Mouse (Mus musculus): ENCODE data around the gene Ccdc173. TPM values are rescaled to one million over a fixed set of nuclear protein-coding genes. Genes with fewer than 3 reads are reported as not detected.
"Not testable (repeated sequence)": the region's sequence is repeated elsewhere in the genome, so short reads cannot be mapped to it uniquely, and the experiment has no call there.

The Ccdc173 gene
- polyA plus RNA-seq, 1 experiment from 2014 or later = 3.0 TPM

- no peaks in the 10 kb centered on the region for H3K9me3 ChIP-seq
- no peak overlapping the region for H3K4me3 ChIP-seq
- H3K27me3 ChIP-seq (ENCODE audit: insufficient read depth, poor library complexity, severe bottlenecking) = no peaks in the 10 kb centered on the region
- peaks cover 23% of the 10 kb centered on the region for H3K4me1 ChIP-seq (replicated peaks)
- no peak for DNase-seq (ENCODE audit: low spot score)
- WGBS = 73% methylated on average over 1 of the region's 1 CpGs
- no peak overlapping the region for H3K27ac ChIP-seq
- peaks cover 8% of the 10 kb centered on the region; the same call in 1 of the 2 replicates for H3K36me3 ChIP-seq
These were observed 30.8 kb upstream of the Ccdc173 start for GRCm38 (mm10) chr2:69820201-69820600.

GRCm38 (mm10) chr2:69818350-69819085 lies 29.1 kb upstream of the Ccdc173 start:
- Histone ChIP-seq H3K4me1 (replicated peaks) (peaks cover 18% of the 10 kb centered on the region), H3K36me3 (no peaks in the 10 kb centered on the region), H3K27me3 (ENCODE audit: insufficient read depth, poor library complexity, severe bottlenecking) (no peaks in the 10 kb centered on the region), H3K9me3 (no peaks in the 10 kb centered on the region), H3K4me3 (no peak overlapping the region), H3K27ac (no peak overlapping the region)
- DNase-seq (ENCODE audit: low spot score) = no peak
- WGBS = 83% methylated on average over 9 of the region's 9 CpGs

- Histone ChIP-seq H3K9me3 (no peaks in the 10 kb centered on the region), H3K27me3 (ENCODE audit: insufficient read depth, poor library complexity, severe bottlenecking) (no peaks in the 10 kb centered on the region), H3K36me3 (no peaks in the 10 kb centered on the region), H3K4me1 (replicated peaks) (peaks cover 2% of the 10 kb centered on the region), H3K4me3 (no peak overlapping the region), H3K27ac (no peak overlapping the region)
- no peak for DNase-seq (ENCODE audit: low spot score)
- 89% methylated on average over 5 of the region's 5 CpGs for WGBS
These were observed 27.2 kb upstream of the Ccdc173 start for GRCm38 (mm10) chr2:69816575-69816974.

- not testable (repeated sequence) for H3K36me3 ChIP-seq; H3K9me3 ChIP-seq; DNase-seq (ENCODE audit: low spot score); H3K4me1 ChIP-seq (replicated peaks); H3K4me3 ChIP-seq; H3K27me3 ChIP-seq (ENCODE audit: insufficient read depth, poor library complexity, severe bottlenecking); H3K27ac ChIP-seq
- 66% methylated on average over 7 of the region's 7 CpGs for WGBS
These were observed 22.0 kb upstream of the Ccdc173 start for GRCm38 (mm10) chr2:69811349-69811748.

GRCm38 (mm10) chr2:69810169-69810568 lies 20.8 kb upstream of the Ccdc173 start:
- Histone ChIP-seq H3K4me1 (replicated peaks) (no peaks in the 10 kb centered on the region), H3K4me3 (no peak overlapping the region), H3K9me3 (no peaks in the 10 kb centered on the region), H3K27me3 (ENCODE audit: insufficient read depth, poor library complexity, severe bottlenecking) (no peaks in the 10 kb centered on the region), H3K36me3 (no peaks in the 10 kb centered on the region), H3K27ac (no peak overlapping the region)
- WGBS = 74% methylated on average over 15 of the region's 15 CpGs
- no peak for DNase-seq (ENCODE audit: low spot score)

- not testable (repeated sequence) for DNase-seq (ENCODE audit: low spot score); H3K27me3 ChIP-seq (ENCODE audit: insufficient read depth, poor library complexity, severe bottlenecking); H3K27ac ChIP-seq; H3K4me1 ChIP-seq (replicated peaks); H3K36me3 ChIP-seq; H3K9me3 ChIP-seq; H3K4me3 ChIP-seq
- WGBS = 89% methylated on average over 9 of the region's 9 CpGs
These were observed 15.3 kb upstream of the Ccdc173 start for GRCm38 (mm10) chr2:69804663-69805062.

GRCm38 (mm10) chr2:69803756-69804155 lies 14.4 kb upstream of the Ccdc173 start:
- Histone ChIP-seq H3K27ac (no peak overlapping the region), H3K4me3 (no peak overlapping the region), H3K4me1 (replicated peaks) (peaks cover 5% of the 10 kb centered on the region; the same call in 1 of the 2 replicates), H3K27me3 (ENCODE audit: insufficient read depth, poor library complexity, severe bottlenecking) (no peaks in the 10 kb centered on the region), H3K9me3 (0 out of 2 replicates have a peak, but pooled peaks cover 3% of the 10 kb centered on the region), H3K36me3 (no peaks in the 10 kb centered on the region)
- DNase-seq (ENCODE audit: low spot score) = no peak
- WGBS = 62% methylated on average over 8 of the region's 8 CpGs

- H3K9me3 ChIP-seq = 0 out of 2 replicates have a peak, but pooled peaks cover 3% of the 10 kb centered on the region
- peak; percentile 48 for DNase-seq (ENCODE audit: low spot score)
- H3K4me3 ChIP-seq = no peak overlapping the region
- no peak overlapping the region for H3K27ac ChIP-seq
- H3K4me1 ChIP-seq (replicated peaks) = peaks cover 5% of the 10 kb centered on the region; the same call in 1 of the 2 replicates
- 55% methylated on average over 5 of the region's 5 CpGs for WGBS
- no peaks in the 10 kb centered on the region for H3K27me3 ChIP-seq (ENCODE audit: insufficient read depth, poor library complexity, severe bottlenecking)
- H3K36me3 ChIP-seq = peaks cover 2% of the 10 kb centered on the region
These were observed 13.5 kb upstream of the Ccdc173 start for GRCm38 (mm10) chr2:69802911-69803312.

- H3K4me3 ChIP-seq = peak overlapping the region; percentile 83
- H3K9me3 ChIP-seq = no peaks in the 10 kb centered on the region
- H3K4me1 ChIP-seq (replicated peaks) = peaks cover 16% of the 10 kb centered on the region
- no peak overlapping the region for H3K27ac ChIP-seq
- H3K36me3 ChIP-seq = peaks cover 52% of the 10 kb centered on the region
- H3K27me3 ChIP-seq (ENCODE audit: insufficient read depth, poor library complexity, severe bottlenecking) = no peaks in the 10 kb centered on the region
- no peak for DNase-seq (ENCODE audit: low spot score)
- WGBS = 73% methylated on average over 4 of the region's 4 CpGs
These were observed 1.3 kb upstream of the Ccdc173 start for GRCm38 (mm10) chr2:69790722-69791121.

- H3K27me3 ChIP-seq (ENCODE audit: insufficient read depth, poor library complexity, severe bottlenecking) = no peaks in the 10 kb centered on the region
- peaks cover 16% of the 10 kb centered on the region for H3K4me1 ChIP-seq (replicated peaks)
- H3K27ac ChIP-seq = peak overlapping the region; percentile 93
- 2% methylated on average over 10 of the region's 10 CpGs for WGBS
- peaks cover 52% of the 10 kb centered on the region for H3K36me3 ChIP-seq
- no peaks in the 10 kb centered on the region for H3K9me3 ChIP-seq
- DNase-seq (ENCODE audit: low spot score) = peak; percentile 88
- H3K4me3 ChIP-seq = peak overlapping the region; percentile 83
These were observed 910 bp upstream of the Ccdc173 start for GRCm38 (mm10) chr2:69790285-69790684.

- 37% methylated on average over 9 of the region's 9 CpGs for WGBS
These were observed 401 bp downstream of the Ccdc173 start for GRCm38 (mm10) chr2:69788974-69789373.

GRCm38 (mm10) chr2:69778836-69779177 lies 10.6 kb downstream of the Ccdc173 start:
- Histone ChIP-seq H3K4me3 (no peak overlapping the region), H3K9me3 (no peaks in the 10 kb centered on the region), H3K36me3 (peaks cover 50% of the 10 kb centered on the region), H3K27me3 (ENCODE audit: insufficient read depth, poor library complexity, severe bottlenecking) (no peaks in the 10 kb centered on the region), H3K4me1 (replicated peaks) (no peaks in the 10 kb centered on the region), H3K27ac (no peak overlapping the region)
- no peak for DNase-seq (ENCODE audit: low spot score)
- 49% methylated on average over 5 of the region's 5 CpGs for WGBS

More at GRCm38 (mm10) chr2:69788974-69789373, 401 bp downstream of the Ccdc173 start:
- H3K4me3 ChIP-seq = peak overlapping the region; percentile 83
- no peak for DNase-seq (ENCODE audit: low spot score)
- peaks cover 50% of the 10 kb centered on the region for H3K36me3 ChIP-seq
- peak overlapping the region; percentile 93 for H3K27ac ChIP-seq
- peaks cover 16% of the 10 kb centered on the region for H3K4me1 ChIP-seq (replicated peaks)
- H3K9me3 ChIP-seq = no peaks in the 10 kb centered on the region
- no peaks in the 10 kb centered on the region for H3K27me3 ChIP-seq (ENCODE audit: insufficient read depth, poor library complexity, severe bottlenecking)

- no peaks in the 10 kb centered on the region for H3K4me1 ChIP-seq (replicated peaks)
- no peaks in the 10 kb centered on the region for H3K9me3 ChIP-seq
- H3K27ac ChIP-seq = no peak overlapping the region
- WGBS = 76% methylated on average over 7 of the region's 7 CpGs
- H3K4me3 ChIP-seq = no peak overlapping the region
- DNase-seq (ENCODE audit: low spot score) = no peak
- no peaks in the 10 kb centered on the region for H3K27me3 ChIP-seq (ENCODE audit: insufficient read depth, poor library complexity, severe bottlenecking)
- H3K36me3 ChIP-seq = peaks cover 53% of the 10 kb centered on the region
These were observed 11.2 kb downstream of the Ccdc173 start for GRCm38 (mm10) chr2:69777985-69778835.
